Mouse (Mus musculus) embryonic fibroblast, embryonic 13.5 days (primary cell): ENCODE data around the gene Gpam.

Experiments used
- CTCF ChIP-seq: IDR thresholded peaks from 2 replicates; pipeline ENCODE4 v1.5.1; 2011; ENCODE audit warnings: mild to moderate bottlenecking, control low read depth, low read length, moderate library complexity, borderline replicate concordance; ENCODE audit not compliant: insufficient read depth
- POLR2A ChIP-seq: IDR thresholded peaks from 2 replicates; pipeline ENCODE4 v1.6.1; 2011; ENCODE audit warnings: low read depth, mild to moderate bottlenecking, control low read depth, low read length, moderate library complexity

GRCm38 (mm10) chr19:55136693-55137427 is 9.8 kb upstream of the Gpam start:
- no peak for TF ChIP-seq CTCF
- no peak for TF ChIP-seq POLR2A
